Mouse (Mus musculus) layer of hippocampus, adult 9-10 months (tissue): Measurements from ENCODE around the gene Clk4.
A peak's percentile ranks its signal among the peaks of the same experiment; 100 is the strongest.

Experiments used
- DNase-seq: peaks from one replicate; pipeline ENCODE4 v3.0.0; 2022; ENCODE audit warnings: low spot score

Clk4 gene

DNA sequence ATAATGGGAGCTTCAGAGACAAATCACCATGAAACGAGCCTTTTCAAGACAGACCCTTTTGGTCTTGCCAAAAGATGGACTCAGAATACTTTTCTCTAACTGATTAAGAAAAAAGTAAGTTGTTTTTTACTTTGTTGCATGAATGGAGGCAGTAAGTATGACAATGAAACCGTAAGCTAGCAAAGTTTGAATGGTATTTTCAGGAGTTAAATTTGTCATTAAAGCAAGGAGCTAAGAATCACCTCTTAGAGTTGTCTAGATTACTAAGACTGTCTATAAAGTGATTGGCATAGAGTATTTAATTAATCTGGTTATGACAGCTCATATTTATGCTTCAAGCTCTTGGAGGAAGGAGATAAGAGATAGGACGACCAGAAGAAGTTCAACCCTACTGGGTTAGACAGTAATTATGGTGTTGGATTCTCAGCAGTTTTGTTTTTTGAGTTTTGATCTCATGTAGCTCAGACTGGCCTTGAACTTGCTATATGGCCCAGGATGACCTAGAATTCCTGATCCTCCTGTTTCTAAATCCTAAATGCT lies at the start of gene Clk4:
Gene Clk4, plus strand, starts transcription at position 51 of the 540 bp plus-strand sequence.
- DNase-seq = no peak

- no peak for DNase-seq
These were observed 47.5 kb upstream of the Clk4 start for GRCm38 (mm10) chr11:51214021-51214420.

- DNase-seq = no peak
These were observed 42.0 kb upstream of the Clk4 start for GRCm38 (mm10) chr11:51219396-51219980.

DNA sequence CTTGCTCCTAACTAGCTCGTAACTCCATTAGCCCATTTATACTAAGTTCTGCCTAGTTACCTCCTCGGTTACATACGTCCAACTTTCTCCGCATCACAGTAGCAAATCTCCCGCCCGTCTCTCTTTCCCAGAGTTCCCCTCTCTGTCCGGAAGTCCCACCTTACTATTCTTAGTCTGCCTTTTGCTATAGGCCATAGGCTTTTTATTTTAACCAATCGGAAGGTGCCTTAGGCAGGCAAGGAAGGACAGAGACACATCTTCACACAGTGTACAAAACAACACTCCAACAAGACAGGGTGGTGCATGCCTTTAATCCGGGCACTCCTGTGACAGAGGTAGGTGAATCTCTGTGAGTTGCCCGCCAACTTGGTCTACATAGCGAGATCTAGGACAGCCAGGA lies 41.2 kb upstream of the Clk4 start, which contains the start of gene Gm12569:
Gene Gm12569, plus strand, starts transcription at position 166 of the 400 bp plus-strand sequence.
- no peak for DNase-seq

GRCm38 (mm10) chr11:51227104-51227503 lies 34.4 kb upstream of the Clk4 start:
- DNase-seq = peak; percentile 16

GRCm38 (mm10) chr11:51234626-51235025 lies 26.9 kb upstream of the Clk4 start:
- no peak for DNase-seq

DNA sequence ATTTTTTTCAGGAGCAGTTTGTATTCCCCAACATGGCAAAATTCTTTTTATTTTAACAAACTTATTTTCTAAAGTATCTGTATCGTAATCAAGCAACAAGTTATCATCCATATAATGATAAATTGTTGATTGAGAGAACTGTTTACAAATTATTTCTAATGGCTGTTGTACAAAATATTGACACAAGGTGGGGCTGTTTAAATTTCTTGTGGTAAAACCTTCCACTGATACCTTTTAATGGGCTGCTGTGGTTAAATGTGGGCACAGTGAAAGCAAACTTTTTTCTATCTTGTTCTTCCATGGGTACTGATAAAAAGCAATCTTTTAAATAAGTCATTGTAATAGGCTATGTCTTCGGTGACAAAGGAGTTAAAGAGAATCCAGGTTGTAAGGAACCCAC lies 18.6 kb upstream of the Clk4 start:
- DNase-seq = no peak

DNA sequence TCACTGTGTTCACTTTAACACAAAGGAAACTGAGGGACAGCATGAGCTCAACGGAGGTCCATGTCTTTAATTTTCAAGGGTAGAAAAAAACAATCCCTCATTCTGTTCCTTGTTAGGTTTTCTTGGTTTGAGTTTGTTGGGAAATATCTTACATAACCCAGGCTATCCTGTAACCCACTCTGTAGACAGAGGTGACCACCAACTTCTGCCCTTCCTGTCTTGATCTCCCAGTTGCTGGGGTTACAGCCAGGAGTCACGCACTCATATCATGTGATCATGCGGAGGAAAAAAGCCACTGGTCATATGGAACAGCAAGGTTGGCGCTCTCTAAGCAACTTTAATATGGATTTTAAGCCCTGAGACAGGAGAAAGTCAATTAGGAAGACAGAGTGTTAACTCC lies 4.5 kb upstream of the Clk4 start:
- no peak for DNase-seq

GRCm38 (mm10) chr11:51262342-51263285 lies 1.1 kb downstream of the Clk4 start, which contains the start of gene BC049762:
Gene BC049762, minus strand, starts transcription at chr11:51263046.
- DNase-seq = peak; percentile 95

GRCm38 (mm10) chr11:51263286-51263831 lies 1.8 kb downstream of the Clk4 start:
- DNase-seq = peak; percentile 18

DNA sequence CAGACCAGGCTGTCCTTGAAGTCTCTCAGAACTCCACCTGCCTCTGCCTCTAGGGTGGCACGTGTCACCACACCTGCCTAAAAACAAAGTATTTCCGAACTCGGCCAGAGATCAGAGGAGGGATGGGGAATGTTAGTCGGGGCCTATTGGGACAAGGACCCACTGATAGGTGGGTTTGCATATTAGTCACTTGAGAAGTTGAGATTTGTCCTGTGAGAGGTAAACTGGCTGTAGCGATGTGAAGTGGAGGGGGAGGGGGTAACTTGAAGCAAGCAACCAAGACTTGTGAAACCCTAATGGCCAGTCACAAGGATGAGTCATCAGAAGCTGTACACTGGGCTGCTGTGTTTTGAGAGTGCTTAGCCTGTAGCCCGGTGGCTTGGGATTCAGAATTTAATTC lies 2.8 kb downstream of the Clk4 start:
- no peak for DNase-seq

GRCm38 (mm10) chr11:51265326-51265725 lies 3.8 kb downstream of the Clk4 start:
- DNase-seq = no peak

DNA sequence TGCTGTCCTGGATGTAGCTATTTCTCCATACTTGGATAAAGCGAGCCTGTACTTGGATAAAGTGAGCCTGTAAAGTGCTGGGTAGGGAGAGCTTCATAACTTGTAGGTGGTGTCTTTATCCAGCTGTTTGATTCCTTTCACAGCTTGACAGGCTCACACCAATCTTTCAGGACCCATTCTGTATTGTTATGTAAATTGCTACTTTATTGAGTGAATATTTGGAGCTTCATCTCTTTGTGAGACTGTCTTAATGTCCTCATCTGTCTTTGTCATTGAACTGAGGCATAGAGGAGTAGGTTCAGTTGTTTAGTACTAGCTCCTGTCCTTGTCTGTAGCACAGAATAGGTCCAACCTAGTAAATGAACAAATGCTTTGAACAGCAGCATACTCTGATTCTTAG lies 12.9 kb downstream of the Clk4 start:
- DNase-seq = no peak

DNA sequence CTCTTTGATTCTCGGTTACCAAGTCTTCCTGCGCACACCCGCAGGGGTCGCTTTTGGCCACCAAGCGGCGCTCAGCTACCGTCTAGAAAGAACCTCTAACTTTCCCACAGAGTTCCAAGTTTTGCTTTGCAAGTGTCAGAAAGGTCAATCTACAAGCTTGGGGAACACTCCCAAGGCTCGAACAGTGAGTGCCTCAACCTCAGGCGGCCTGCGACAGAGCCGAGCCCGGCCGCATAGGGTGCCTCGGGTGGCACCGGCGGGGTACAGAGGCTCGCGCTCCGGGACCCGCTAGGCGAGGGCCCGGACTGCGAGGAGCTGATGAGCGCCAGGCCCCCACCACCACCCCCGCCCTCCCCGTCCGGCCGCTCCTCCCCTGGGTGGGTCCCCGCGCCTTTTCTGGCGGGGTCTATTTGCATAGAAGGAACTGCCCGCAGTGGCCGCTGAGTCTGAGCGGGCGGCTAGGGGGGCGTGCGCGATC lies 28.1 kb downstream of the Clk4 start, which contains the start of gene Col23a1:
Gene Col23a1, plus strand, starts transcription at position 357 of the 478 bp plus-strand sequence.
- DNase-seq = peak; percentile 39

- DNase-seq = no peak
These were observed 28.8 kb downstream of the Clk4 start for GRCm38 (mm10) chr11:51290066-51290955.

GRCm38 (mm10) chr11:51293956-51294530 lies 32.5 kb downstream of the Clk4 start:
- DNase-seq = no peak

GRCm38 (mm10) chr11:51295742-51296141 lies 34.2 kb downstream of the Clk4 start:
- DNase-seq = no peak

GRCm38 (mm10) chr11:51298691-51299090 lies 37.2 kb downstream of the Clk4 start:
- no peak for DNase-seq

DNA sequence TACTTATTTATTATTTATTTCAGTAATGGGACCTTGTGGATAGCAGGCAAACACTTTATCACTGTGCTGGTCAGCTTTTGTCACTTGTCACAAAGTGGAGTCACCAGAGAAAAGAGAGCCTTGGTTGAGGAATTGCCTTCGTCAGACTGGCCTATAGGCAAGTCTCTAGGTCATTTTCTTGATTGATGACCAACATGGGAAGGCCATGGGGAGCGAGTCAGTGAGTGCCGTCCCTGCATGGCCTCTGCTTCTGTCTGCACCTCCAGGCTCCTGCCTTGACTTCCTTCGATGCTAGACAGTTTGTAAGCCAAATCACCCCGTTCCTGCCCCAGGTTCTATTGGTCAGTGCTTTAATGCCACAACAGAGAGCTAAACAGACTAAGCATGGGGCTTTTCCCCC lies 40.9 kb downstream of the Clk4 start:
- no peak for DNase-seq

DNA sequence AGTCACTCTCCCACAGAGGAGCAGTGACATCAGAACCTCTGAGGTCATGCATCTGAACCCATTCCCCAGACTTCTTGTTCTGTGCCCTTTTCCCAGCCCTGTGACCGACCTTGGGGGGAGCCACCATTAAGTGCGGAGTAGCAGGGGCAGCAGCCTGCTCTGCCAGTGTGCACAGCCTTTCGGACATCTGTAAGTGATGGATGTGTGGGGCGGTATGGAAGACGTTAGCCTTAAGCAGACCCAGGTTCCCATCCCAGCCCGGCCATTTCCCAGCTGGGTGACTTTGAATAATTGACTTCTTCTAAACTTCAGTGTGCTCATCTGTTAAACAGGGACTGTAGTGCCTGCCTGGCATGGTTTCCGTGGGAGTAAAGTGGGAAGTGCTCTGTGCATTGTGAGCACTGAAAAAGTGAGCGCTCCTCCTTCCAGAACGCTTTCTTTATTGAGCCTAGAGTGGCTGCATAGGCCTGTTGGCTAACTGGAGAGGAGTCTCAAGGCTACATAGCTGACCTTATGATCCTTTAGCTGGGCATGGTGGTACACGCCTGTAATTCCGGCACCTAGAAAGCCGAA lies 42.5 kb downstream of the Clk4 start:
- no peak for DNase-seq

- DNase-seq = no peak
These were observed 46.8 kb downstream of the Clk4 start for GRCm38 (mm10) chr11:51308306-51308705.
